Mouse (Mus musculus): ENCODE measurements around the gene Syt12. TPM values are rescaled to one million over a fixed set of nuclear protein-coding genes. Genes with fewer than 3 reads are reported as not detected.

Syt12 gene
- total RNA-seq, 1 experiment from 2014 or later: not detected

DNA sequence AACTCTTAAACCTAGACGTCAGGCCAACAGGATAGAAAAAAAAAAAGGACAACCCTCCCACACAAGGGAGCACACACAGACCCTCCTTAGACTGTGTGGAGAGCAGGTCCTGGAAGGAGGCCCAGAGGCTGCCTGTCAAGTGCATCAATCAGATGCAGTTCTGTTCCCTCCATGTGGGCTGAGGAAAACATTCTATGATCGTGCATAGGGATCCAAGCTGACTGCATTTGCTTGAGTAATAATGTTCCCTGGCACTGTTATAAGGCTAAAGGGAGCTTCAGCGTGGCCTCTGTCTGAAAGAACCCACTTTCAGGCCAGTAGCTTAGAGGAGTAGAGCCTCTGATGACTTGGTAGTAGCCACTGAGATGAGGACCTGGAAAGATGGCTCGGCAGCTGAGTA lies 24.7 kb downstream of the Syt12 start:
- no peak for ATAC-seq (replicated peaks; ENCODE audit: insufficient number of reproducible peaks, low FRiP score, low TSS enrichment, poor library complexity, severe bottlenecking)

DNA sequence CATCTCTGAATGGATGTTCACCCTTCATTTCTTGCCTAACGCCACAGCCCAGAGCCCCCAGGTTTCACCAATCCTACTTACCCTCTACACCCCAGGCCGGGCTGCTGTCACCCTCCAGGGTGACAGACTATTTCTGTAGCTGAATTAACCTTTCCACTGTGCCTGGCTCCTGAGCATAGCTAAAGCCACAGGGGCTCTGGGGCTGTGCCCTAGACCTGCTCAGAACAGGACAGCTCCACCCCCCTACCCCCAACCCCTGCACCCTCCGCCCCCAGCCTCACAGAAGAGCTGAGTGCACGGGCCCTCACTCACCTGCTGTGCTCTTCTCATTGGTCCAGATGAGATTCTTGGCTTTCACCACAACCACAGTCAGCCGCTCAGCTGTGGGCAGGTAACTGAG lies 25.3 kb downstream of the Syt12 start:
- ATAC-seq (replicated peaks; ENCODE audit: insufficient number of reproducible peaks, low FRiP score, low TSS enrichment, poor library complexity, severe bottlenecking): no peak

DNA sequence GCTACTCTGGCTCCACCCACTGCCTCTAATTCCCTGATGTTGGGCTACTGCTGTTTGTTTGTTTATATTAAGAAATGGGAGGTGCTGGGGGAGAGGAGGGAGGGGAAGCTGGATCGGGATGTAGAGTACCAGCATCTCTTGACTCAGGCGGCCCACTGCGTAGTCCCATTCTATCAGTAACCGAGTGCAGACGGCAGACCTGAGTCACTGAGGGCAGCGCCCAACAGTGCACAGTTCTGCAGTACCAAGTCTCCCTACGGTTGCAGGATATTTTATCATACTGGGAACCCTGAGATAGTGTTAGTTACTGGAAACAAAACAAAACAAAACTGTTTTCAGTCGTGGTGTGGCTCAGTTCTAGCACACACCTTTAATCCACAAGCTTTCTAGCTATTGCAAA lies 26.1 kb downstream of the Syt12 start:
- ATAC-seq (replicated peaks; ENCODE audit: insufficient number of reproducible peaks, low FRiP score, low TSS enrichment, poor library complexity, severe bottlenecking): no peak

GRCm38 (mm10) chr19:4450666-4451065 lies 26.6 kb downstream of the Syt12 start:
- no peak for ATAC-seq (replicated peaks; ENCODE audit: insufficient number of reproducible peaks, low FRiP score, low TSS enrichment, poor library complexity, severe bottlenecking)

DNA sequence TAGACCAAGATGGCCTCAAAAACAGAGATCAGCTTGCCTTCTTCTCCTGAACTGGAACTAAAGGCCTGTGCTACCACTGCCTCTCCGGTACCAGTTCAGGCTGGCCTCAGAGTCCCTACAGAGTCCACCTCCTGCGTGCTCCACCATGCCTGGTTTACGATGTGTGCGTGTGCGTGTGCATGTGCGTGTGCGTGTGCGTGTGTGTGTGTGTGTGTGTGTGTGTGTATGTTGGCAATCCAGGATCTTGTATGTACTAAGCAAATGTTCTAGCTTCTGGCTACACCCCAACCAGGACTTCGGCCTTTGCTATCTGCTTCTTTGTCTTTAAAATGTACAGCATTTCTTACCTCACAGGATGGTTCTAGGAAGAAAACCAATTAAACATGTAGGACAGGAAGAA lies 28.0 kb downstream of the Syt12 start:
- no peak for ATAC-seq (replicated peaks; ENCODE audit: insufficient number of reproducible peaks, low FRiP score, low TSS enrichment, poor library complexity, severe bottlenecking)

DNA sequence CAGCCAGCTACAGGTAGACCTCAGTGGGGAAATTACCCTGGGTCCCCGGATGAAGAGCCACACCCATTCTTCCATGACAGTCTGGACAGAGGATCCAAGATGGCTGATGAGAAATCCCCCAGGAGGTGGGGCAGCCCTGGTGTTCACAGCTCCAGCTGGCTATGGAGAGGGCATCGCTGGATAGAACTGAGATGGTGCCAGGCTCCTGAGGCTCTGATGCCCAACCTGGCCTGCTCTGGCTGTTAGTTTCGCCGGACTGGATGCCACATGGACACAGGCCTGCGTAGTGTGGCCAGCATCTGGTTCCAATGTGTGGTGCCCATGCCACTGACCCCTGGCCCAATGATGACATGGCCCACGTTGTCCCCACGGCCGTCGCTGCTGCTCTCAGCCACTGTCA lies 29.8 kb downstream of the Syt12 start:
- no peak for ATAC-seq (replicated peaks; ENCODE audit: insufficient number of reproducible peaks, low FRiP score, low TSS enrichment, poor library complexity, severe bottlenecking)

- ATAC-seq (replicated peaks; ENCODE audit: insufficient number of reproducible peaks, low FRiP score, low TSS enrichment, poor library complexity, severe bottlenecking): no peak
These were observed 30.4 kb downstream of the Syt12 start for GRCm38 (mm10) chr19:4446661-4447420.

- ATAC-seq (replicated peaks; ENCODE audit: insufficient number of reproducible peaks, low FRiP score, low TSS enrichment, poor library complexity, severe bottlenecking): no peak
These were observed 34.8 kb downstream of the Syt12 start for GRCm38 (mm10) chr19:4442408-4442807.

- ATAC-seq (replicated peaks; ENCODE audit: insufficient number of reproducible peaks, low FRiP score, low TSS enrichment, poor library complexity, severe bottlenecking): no peak
These were observed 35.6 kb downstream of the Syt12 start for GRCm38 (mm10) chr19:4441621-4442161.

GRCm38 (mm10) chr19:4441090-4441591 lies 36.1 kb downstream of the Syt12 start:
- ATAC-seq (replicated peaks; ENCODE audit: insufficient number of reproducible peaks, low FRiP score, low TSS enrichment, poor library complexity, severe bottlenecking): peak; percentile 49

DNA sequence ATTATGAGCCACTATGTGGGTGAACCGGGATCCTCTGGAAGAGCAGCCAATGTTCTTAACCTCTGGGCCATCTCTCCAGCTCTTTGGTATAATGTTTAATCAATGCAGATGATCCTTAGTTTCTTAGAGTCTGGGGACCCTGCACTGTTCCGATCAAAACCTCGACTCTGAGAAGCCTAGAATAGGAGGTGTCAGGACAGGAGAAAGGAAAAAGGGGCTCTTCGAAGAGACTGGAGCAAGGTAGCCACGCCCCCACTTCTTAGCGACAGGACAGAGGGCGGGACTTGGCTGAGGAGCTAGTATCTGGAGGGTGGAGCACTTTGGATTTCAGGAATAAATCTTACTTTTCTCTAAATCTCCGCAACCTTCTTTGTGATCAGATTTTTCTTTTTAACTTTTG lies 37.0 kb downstream of the Syt12 start:
- ATAC-seq (replicated peaks; ENCODE audit: insufficient number of reproducible peaks, low FRiP score, low TSS enrichment, poor library complexity, severe bottlenecking): no peak

DNA sequence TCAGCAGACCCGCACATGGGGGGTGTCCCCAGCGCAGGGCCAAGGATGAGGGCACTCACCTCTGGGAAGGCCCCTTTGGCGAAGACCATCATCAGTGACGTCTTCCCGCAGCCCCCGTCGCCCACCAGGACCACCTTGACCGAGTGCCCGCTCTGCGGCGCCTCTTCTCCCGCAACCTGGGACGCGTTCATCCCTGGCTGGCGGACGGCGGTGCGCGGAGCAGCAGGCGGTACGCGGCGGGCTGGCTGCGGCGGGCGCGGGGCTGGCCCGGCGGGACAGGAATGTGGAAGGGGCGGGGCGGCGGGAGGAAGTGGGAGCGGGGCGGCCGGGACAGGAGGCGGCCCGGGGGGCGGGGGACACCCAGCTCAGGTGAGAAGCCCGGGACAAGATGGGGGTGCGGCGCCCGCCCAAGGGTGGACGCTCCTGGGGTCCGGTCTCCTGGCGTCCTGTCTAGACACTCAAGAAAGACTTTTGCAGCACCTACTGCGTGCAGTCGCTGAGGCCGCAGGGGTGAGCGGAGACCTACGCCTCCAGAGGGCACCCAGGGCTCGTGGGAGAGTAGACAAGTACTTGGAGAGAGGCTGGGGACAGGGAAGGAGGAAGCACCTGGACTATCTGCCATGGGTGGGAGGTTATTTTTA lies 38.0 kb downstream of the Syt12 start, which contains the start of gene Rhod:
TSS of gene Rhod (minus strand) at position 272 of the 641 bp plus-strand sequence.
- ATAC-seq (replicated peaks; ENCODE audit: insufficient number of reproducible peaks, low FRiP score, low TSS enrichment, poor library complexity, severe bottlenecking): no peak

DNA sequence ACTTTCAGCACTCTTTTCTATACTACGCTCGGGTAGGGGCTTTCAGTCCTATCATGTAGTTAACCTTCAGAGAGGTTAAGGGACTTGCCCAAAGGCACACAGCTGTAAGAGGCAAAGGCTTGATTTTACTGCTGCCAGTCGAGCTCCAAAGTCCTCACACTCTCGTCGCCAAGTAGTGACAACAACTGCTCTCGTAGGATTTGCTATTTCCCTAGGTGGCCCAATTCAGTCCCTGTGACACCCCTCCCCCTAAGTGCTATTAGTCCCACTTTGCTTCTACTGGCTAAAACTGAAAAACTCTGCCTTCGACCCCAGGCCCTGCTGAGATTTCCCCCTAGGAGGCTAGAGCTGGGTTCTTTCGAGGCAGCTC lies 38.5 kb downstream of the Syt12 start:
- no peak for ATAC-seq (replicated peaks; ENCODE audit: insufficient number of reproducible peaks, low FRiP score, low TSS enrichment, poor library complexity, severe bottlenecking)

DNA sequence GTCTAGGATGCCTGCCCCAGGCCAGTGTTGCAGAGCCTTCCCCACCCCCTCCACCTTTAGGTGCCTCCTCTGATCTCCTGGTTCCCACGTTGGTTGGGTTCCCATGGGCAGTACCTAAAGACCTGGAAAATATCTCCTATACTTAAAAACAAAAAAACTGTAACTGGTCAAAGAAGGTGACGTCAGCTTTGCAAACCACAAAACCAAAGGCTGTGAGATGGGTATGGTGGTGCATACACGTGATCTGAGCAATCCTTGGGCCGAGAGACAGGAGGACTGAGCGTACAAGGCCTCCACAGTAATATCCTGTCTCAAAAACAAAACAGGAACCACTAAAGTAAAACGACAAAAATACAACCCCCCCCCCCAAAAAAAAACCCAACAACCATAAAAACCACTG lies 39.4 kb downstream of the Syt12 start:
- no peak for ATAC-seq (replicated peaks; ENCODE audit: insufficient number of reproducible peaks, low FRiP score, low TSS enrichment, poor library complexity, severe bottlenecking)

DNA sequence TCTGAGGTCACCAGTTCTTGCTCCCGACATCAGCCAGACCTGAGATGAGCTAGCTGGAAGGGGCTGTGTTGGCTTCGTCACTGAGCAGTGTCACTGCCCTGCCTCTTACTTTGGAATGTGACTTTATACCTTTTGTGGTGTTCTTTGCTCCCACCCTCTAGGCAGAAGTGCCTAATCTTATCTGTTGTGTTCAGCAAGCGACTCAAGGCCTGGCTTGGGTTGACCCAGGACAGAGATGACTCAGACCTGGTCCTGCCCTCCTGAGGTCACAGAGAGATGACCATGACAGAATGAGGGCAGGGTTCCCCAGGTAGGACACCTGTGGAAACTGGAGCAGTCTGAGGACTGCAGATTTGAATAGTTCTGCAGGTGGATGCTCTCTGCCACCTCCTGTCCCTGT lies 41.0 kb downstream of the Syt12 start:
- ATAC-seq (replicated peaks; ENCODE audit: insufficient number of reproducible peaks, low FRiP score, low TSS enrichment, poor library complexity, severe bottlenecking): no peak

DNA sequence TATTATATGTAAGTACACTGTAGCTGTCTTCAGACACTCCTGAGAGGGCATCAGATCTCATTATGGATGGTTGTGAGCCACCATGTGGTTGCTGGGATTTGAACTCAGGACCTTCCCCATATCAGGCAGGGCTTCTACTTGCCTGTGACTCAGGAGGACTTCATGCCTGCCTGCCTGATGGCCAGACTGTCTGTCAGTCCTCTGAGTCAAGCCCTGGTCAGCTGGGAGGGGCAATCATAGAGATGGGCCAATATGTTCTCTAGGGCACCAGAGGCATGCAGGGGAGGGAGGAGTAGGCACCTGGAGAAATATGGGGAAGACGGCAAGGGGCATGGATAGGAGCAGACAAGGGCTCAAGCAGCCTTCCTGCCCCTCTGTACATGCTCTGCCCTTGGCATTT lies 42.2 kb downstream of the Syt12 start:
- ATAC-seq (replicated peaks; ENCODE audit: insufficient number of reproducible peaks, low FRiP score, low TSS enrichment, poor library complexity, severe bottlenecking): no peak

DNA sequence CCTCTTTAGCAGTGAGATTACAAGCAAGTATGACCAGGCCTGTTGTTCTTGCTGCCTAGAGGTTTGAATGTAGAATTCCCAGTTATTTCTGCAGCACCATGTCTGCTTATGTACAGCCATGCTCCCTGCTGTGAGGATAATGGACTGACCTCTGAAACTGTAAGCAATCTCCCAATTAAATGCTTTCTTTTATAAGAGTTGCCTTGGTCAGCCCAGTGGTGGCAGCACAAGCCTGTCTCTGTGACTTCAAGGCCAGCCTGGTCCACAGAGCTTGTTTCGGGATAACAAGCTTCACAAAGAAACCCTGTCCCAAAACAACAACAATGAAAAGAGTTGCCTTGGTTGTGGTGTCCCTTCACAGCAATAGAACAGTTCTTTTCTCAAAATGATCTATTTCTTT lies 43.5 kb downstream of the Syt12 start:
- ATAC-seq (replicated peaks; ENCODE audit: insufficient number of reproducible peaks, low FRiP score, low TSS enrichment, poor library complexity, severe bottlenecking): no peak

GRCm38 (mm10) chr19:4430091-4430620 lies 47.1 kb downstream of the Syt12 start:
- no peak for ATAC-seq (replicated peaks; ENCODE audit: insufficient number of reproducible peaks, low FRiP score, low TSS enrichment, poor library complexity, severe bottlenecking)

GRCm38 (mm10) chr19:4425610-4426366 lies 51.5 kb downstream of the Syt12 start:
- ATAC-seq (replicated peaks; ENCODE audit: insufficient number of reproducible peaks, low FRiP score, low TSS enrichment, poor library complexity, severe bottlenecking): 0 out of 2 replicates have a peak, but pooled peaks have one; percentile 34

Data from monocyte, adult 5-6 weeks (primary cell).